Mouse (Mus musculus): ENCODE data around the gene Eps15.

- TF ChIP-seq CTCF (IDR thresholded peaks at IDR 0.05; ENCODE audit: borderline replicate concordance, control insufficient read depth, extremely low read depth, insufficient read depth, low read length, poor library complexity) (no peak), POLR2A (IDR thresholded peaks at IDR 0.05; ENCODE audit: control insufficient read depth, extremely low read depth, insufficient read depth, low read length, poor library complexity) (no peak)
Measured at GRCm38 (mm10) chr4:109427058-109427457, 147.0 kb downstream of the Eps15 start.
